Mouse (Mus musculus): ENCODE measurements at regions not wholly inside any gene's neighbourhood (a gene's known extent, or its start where the extent isn't known, plus 50 kb on each side); places are given as distances from the start of the nearest gene placed in this dataset.

DNA sequence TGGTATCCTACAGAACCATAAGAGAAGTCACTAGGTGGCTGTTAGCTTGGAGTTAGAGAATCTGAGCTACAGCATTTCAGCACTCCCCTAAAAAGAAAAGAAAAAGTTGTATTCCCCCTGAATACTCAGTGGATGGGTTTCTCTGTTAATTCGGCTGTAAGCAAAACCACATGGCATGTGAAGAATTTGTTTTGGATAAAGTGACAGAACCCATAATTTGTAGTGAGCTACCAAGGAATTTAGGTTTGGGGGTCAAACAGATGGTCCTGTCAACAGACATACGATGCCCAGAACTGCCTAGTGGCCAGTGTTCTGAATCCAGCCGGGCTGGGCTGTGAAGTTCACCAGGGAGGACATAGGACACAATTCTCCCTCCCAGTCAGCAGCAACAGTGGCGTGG lies 358.0 kb upstream of the Kazn start:
- TF ChIP-seq CTCF (IDR thresholded peaks at IDR 0.05; ENCODE audit: extremely low read depth, insufficient read depth, insufficient read length, insufficient replicate concordance), result no peak
- TF ChIP-seq POLR2A (IDR thresholded peaks at IDR 0.05; ENCODE audit: low read depth, low read length), result no peak
